Mouse (Mus musculus) intestine, embryonic 14.5 days (tissue): ENCODE measurements around the gene Dhx37. TPM values are rescaled to one million over a fixed set of nuclear protein-coding genes. Genes with fewer than 3 reads are reported as not detected.

ENCODE experiments used
- ATAC-seq: fragments of 200-750 bp; cut with Nextera tagmentation; replicated peaks from 2 replicates; pipeline ENCODE4 v1.8.0; 2017; ENCODE audit warnings: low read depth, moderate number of reproducible peaks, moderate TSS enrichment, moderate library complexity; ENCODE audit not compliant: low FRiP score, low TSS enrichment
- DNase-seq: peaks from one replicate; pipeline ENCODE4 v3.0.0-alpha.2; 2018; ENCODE audit warnings: low spot score
- H3K27ac ChIP-seq: fragments of 300-500 bp; sonication (generic); 2 replicates; pipeline ENCODE4 v1.5.1; 2014; ENCODE audit warnings: low read depth, mild to moderate bottlenecking, control low read depth
- H3K27me3 ChIP-seq: fragments of 300-500 bp; sonication (generic); replicated peaks from 2 replicates; pipeline ENCODE4 v1.6.1; 2014; ENCODE audit warnings: low read length, control low read depth; ENCODE audit not compliant: control insufficient read depth, insufficient read depth
- H3K36me3 ChIP-seq: fragments of 300-500 bp; sonication (generic); 2 replicates; pipeline ENCODE4 v1.6.1; 2014; ENCODE audit warnings: low read length, control low read depth; ENCODE audit not compliant: control insufficient read depth, insufficient read depth
- H3K4me1 ChIP-seq: fragments of 300-500 bp; sonication (generic); replicated peaks from 2 replicates; pipeline ENCODE4 v1.6.1; 2014; ENCODE audit warnings: low read length, control low read depth, mixed read lengths; ENCODE audit not compliant: control insufficient read depth, insufficient read depth
- H3K4me2 ChIP-seq: fragments of 300-500 bp; sonication (generic); 2 replicates; pipeline ENCODE4 v1.6.1; 2014; ENCODE audit warnings: low read length
- H3K4me3 ChIP-seq: fragments of 300-500 bp; sonication (generic); 2 replicates; pipeline ENCODE4 v1.5.1; 2014; ENCODE audit warnings: low read depth, low read length, control low read depth, mixed read lengths
- H3K9ac ChIP-seq: fragments of 300-500 bp; sonication (generic); 2 replicates; pipeline ENCODE4 v1.6.1; 2014; ENCODE audit warnings: mild to moderate bottlenecking, low read length
- H3K9me3 ChIP-seq: fragments of 300-500 bp; sonication (generic); 2 replicates; pipeline ENCODE4 v1.6.1; 2016; ENCODE audit warnings: low read length, control low read depth; ENCODE audit not compliant: control insufficient read depth
- WGBS: fragments of 180-500 bp; shearing (Covaris S2); extraction: QIAGEN DNeasy Blood & Tissue Kit; methylation state at CpG from one replicate; pipeline ENCODE4 v1.1.7; 2014; 5-methylcytosine and 5-hydroxymethylcytosine counted together
- polyA plus RNA-seq: library from polyadenylated mRNA; unstranded; fragments of >200 nt; fragmentation: Nextera tagmentation; extraction: Ambion mirVana; gene quantifications from 2 replicates; pipeline ENCODE4 v1.2.1, GENCODE M21; 2014

Gene Dhx37
- polyA plus RNA-seq: 9.6 and 11.3 TPM in 2 replicates

GRCm38 (mm10) chr5:125433793-125434337 lies at the start of gene Dhx37:
Dhx37 (minus strand) TSS chr5:125434121.
- H3K4me1 ChIP-seq: peaks cover 8% of the 10 kb centered on the region
- H3K27me3 ChIP-seq: no peaks in the 10 kb centered on the region
- under 1% methylated on average over 43 of the region's 46 CpGs for WGBS
- DNase-seq (peak; percentile 92), ATAC-seq (peak; percentile 96)
- no peaks in the 10 kb centered on the region for H3K9me3 ChIP-seq
- peak within 1 kb of the TSS; percentile 72 for H3K9ac ChIP-seq
- H3K27ac ChIP-seq: no peak within 1 kb of the TSS
- peaks cover 29% of the 10 kb centered on the region for H3K36me3 ChIP-seq
- H3K4me3 ChIP-seq: peak within 1 kb of the TSS; percentile 60
- H3K4me2 ChIP-seq: peak within 1 kb of the TSS; percentile 83

- Histone ChIP-seq H3K4me1 (peaks cover 12% of the 10 kb centered on the region), H3K9me3 (no peaks in the 10 kb centered on the region), H3K9ac (no peak overlapping the region), H3K4me2 (no peak overlapping the region), H3K4me3 (no peak overlapping the region), H3K36me3 (peaks cover 46% of the 10 kb centered on the region), H3K27ac (no peak overlapping the region), H3K27me3 (no peaks in the 10 kb centered on the region)
- DNase-seq: no peak
- WGBS: 93% methylated on average over 7 of the region's 7 CpGs
- ATAC-seq: no peak
Observed at GRCm38 (mm10) chr5:125482474-125482873, 48.6 kb upstream of the Dhx37 start.

DNA sequence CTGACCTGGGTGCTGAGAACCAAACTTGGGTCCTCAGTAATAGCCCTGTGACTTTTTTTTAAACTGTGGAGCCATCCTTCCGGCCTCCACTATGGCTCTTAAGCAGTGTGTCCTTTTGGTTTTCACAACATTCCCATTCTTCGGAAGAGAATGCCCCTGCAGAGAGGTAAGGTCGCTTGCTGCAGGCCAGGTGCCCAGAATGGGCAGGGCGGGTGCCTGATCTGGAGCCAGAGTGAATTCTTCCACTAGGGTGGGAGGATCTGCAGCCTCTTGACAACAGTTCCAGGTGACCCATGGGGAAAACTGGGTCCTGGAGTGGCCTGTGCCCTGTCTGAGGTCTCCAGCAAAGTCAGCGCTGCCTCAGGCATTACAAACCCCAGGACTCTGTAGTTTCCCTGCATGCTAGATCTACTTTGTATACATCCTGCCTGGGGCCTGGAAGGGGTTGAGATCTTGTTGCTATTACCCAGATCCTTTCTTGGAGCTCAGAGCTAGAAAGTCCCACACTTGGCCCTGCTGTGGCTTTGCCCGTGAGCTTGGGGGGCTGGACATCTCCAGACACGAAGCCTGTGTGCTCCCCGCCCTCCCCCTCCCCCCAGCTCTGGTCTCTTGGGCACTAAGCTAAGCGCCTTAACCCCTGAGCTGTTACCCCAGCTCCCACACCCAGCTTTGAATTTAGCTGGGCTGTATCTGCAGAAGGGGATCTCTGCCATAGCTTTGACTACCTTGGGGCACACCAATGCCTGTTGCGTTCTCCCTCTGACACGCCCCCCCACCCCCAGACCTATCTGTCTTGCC lies 46.7 kb upstream of the Dhx37 start:
- Histone ChIP-seq H3K9ac (no peak overlapping the region), H3K27me3 (no peaks in the 10 kb centered on the region), H3K9me3 (no peaks in the 10 kb centered on the region), H3K27ac (no peak overlapping the region; the same call in 1 of the 2 replicates), H3K4me1 (peaks cover 26% of the 10 kb centered on the region), H3K36me3 (peaks cover 34% of the 10 kb centered on the region), H3K4me3 (no peak overlapping the region), H3K4me2 (no peak overlapping the region)
- WGBS: 70% methylated on average over 11 of the region's 11 CpGs
- DNase-seq (no peak), ATAC-seq (no peak)

DNA sequence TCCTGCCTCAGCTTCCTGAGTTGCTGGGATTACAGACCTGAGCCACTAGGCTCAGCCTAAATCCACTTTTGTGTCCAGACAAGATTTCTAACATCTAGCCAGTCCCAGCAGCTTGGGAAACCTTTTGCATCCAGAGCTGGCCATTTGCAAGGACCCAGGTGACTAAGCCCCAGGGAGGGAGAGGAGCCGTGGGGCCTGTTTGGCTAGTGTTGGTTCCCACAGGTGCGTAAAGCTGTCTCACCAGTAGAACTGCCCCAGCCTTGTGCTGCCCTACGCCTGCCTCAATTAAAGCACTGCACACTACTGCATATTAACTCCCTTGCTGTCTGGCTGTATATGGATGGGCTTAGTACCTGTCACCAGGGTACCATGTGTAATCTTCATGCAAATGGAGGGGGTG lies 45.5 kb upstream of the Dhx37 start:
- no peak for ATAC-seq

GRCm38 (mm10) chr5:125478037-125478436 lies 44.1 kb upstream of the Dhx37 start:
- Histone ChIP-seq H3K4me3 (no peak overlapping the region), H3K9me3 (no peaks in the 10 kb centered on the region), H3K27ac (no peak overlapping the region), H3K4me1 (peaks cover 26% of the 10 kb centered on the region), H3K4me2 (no peak overlapping the region; the same call in 1 of the 2 replicates), H3K36me3 (peaks cover 11% of the 10 kb centered on the region), H3K9ac (no peak overlapping the region), H3K27me3 (no peaks in the 10 kb centered on the region)
- ATAC-seq (no peak), DNase-seq (no peak)
- WGBS: 72% methylated on average over 7 of the region's 7 CpGs

More for the DNA sequence above, 45.5 kb upstream of the Dhx37 start:
- Histone ChIP-seq H3K9me3 (no peaks in the 10 kb centered on the region), H3K4me3 (no peak overlapping the region), H3K36me3 (peaks cover 22% of the 10 kb centered on the region), H3K4me1 (peaks cover 26% of the 10 kb centered on the region), H3K4me2 (no peak overlapping the region), H3K27ac (no peak overlapping the region), H3K27me3 (no peaks in the 10 kb centered on the region), H3K9ac (no peak overlapping the region)
- 86% methylated on average over 3 of the region's 3 CpGs for WGBS
- DNase-seq: no peak

DNA sequence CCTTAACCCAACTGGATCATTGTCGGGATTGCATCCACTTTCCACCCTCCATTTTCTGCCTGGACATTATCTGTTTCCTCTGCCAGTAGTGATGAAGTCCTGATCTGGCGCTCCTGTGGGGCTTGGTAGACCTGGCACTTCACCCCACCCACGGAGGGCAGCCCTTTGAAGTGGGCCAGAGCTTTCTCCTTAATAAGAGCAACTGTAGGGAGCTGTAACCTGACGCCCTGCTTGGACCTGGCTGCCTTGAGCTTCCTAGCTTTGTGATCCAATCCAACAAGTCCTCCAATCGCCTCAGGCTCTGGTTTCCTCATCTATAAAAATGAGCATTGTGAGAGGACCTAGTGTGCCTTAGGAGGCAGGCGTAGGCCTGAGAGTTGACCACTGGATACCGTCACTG lies 43.6 kb upstream of the Dhx37 start:
- peaks cover 26% of the 10 kb centered on the region for H3K4me1 ChIP-seq
- peak overlapping the region; percentile 90; the same call in 1 of the 2 replicates for H3K4me3 ChIP-seq
- H3K9me3 ChIP-seq: no peaks in the 10 kb centered on the region
- H3K9ac ChIP-seq: peak overlapping the region; percentile 11; the same call in 1 of the 2 replicates
- ATAC-seq (no peak), DNase-seq (no peak)
- whole genome bisulfite sequencing: 58% methylated on average over 7 of the region's 7 CpGs
- no peak overlapping the region for H3K27ac ChIP-seq
- peak overlapping the region; percentile 69 for H3K4me2 ChIP-seq
- no peaks in the 10 kb centered on the region for H3K27me3 ChIP-seq
- peaks cover 6% of the 10 kb centered on the region; the same call in 1 of the 2 replicates for H3K36me3 ChIP-seq

GRCm38 (mm10) chr5:125476799-125477198 lies 42.9 kb upstream of the Dhx37 start:
- DNase-seq (no peak), ATAC-seq (no peak)
- Histone ChIP-seq H3K4me3 (peak overlapping the region; percentile 90), H3K9me3 (no peaks in the 10 kb centered on the region), H3K36me3 (0 out of 2 replicates have a peak, but pooled peaks cover 6% of the 10 kb centered on the region), H3K4me2 (peak overlapping the region; percentile 69), H3K9ac (peak overlapping the region; percentile 62), H3K27me3 (no peaks in the 10 kb centered on the region), H3K27ac (no peak overlapping the region), H3K4me1 (peaks cover 26% of the 10 kb centered on the region)
- WGBS: 56% methylated on average over 7 of the region's 7 CpGs

- DNase-seq (no peak), ATAC-seq (peak; percentile 29)
- peaks cover 26% of the 10 kb centered on the region for H3K4me1 ChIP-seq
- H3K9ac ChIP-seq: peak overlapping the region; percentile 62
- 0 out of 2 replicates have a peak, but pooled peaks cover 6% of the 10 kb centered on the region for H3K36me3 ChIP-seq
- H3K4me3 ChIP-seq: peak overlapping the region; percentile 90
- WGBS: 9% methylated on average over 5 of the region's 5 CpGs
- no peaks in the 10 kb centered on the region for H3K9me3 ChIP-seq
- no peak overlapping the region for H3K27ac ChIP-seq
- peak overlapping the region; percentile 69 for H3K4me2 ChIP-seq
- no peaks in the 10 kb centered on the region for H3K27me3 ChIP-seq
Observed at GRCm38 (mm10) chr5:125476286-125476625, 42.3 kb upstream of the Dhx37 start.
